Mouse (Mus musculus): ENCODE results near the gene Afmid. TPM values are rescaled to one million over a fixed set of nuclear protein-coding genes. Genes with fewer than 3 reads are reported as not detected.

Afmid gene
- polyA plus RNA-seq, 1 experiment from 2014 or later: 20.8 TPM

- no peaks in the 10 kb centered on the region for H3K36me3 ChIP-seq (ENCODE audit: control insufficient read depth, insufficient read depth, low read length)
- peaks cover 25% of the 10 kb centered on the region for H3K27me3 ChIP-seq (ENCODE audit: control insufficient read depth, insufficient read depth, low read length)
- no peak overlapping the region for H3K27ac ChIP-seq (replicated peaks in 1 of 2; ENCODE audit: control insufficient read depth in 1 of 2, insufficient read depth in 1 of 2, low read depth in 2 of 2, low read length in 2 of 2)
- no peak overlapping the region for H3K4me3 ChIP-seq (ENCODE audit: control insufficient read depth in 1 of 2, insufficient read depth in 1 of 2, low read depth in 1 of 2, low read length in 2 of 2)
- H3K4me1 ChIP-seq (ENCODE audit: control insufficient read depth in 2 of 2, insufficient read depth in 2 of 2, low read length in 2 of 2): no peaks in the 10 kb centered on the region
- H3K9ac ChIP-seq (ENCODE audit: low read length): no peak overlapping the region
- H3K4me2 ChIP-seq (ENCODE audit: low read length): no peak overlapping the region
- 61% methylated on average over 6 of the region's 6 CpGs for WGBS
- no peaks in the 10 kb centered on the region for H3K9me3 ChIP-seq (ENCODE audit: control insufficient read depth, low read length)
- ATAC-seq (ENCODE audit: insufficient number of reproducible peaks, insufficient read depth, low FRiP score, low read depth): no peak
Measured at GRCm38 (mm10) chr11:117865988-117866387, 40.3 kb downstream of the Afmid start.

GRCm38 (mm10) chr11:117870688-117871365 is 45.1 kb downstream of the Afmid start:
- peaks cover 16 to 18% of the 10 kb centered on the region in 2 experiments for H3K4me1 ChIP-seq (ENCODE audit: control insufficient read depth in 2 of 2, insufficient read depth in 2 of 2, low read length in 2 of 2)
- no peaks in the 10 kb centered on the region for H3K27me3 ChIP-seq (ENCODE audit: control insufficient read depth, insufficient read depth, low read length)
- H3K4me3 ChIP-seq (ENCODE audit: control insufficient read depth in 1 of 2, insufficient read depth in 1 of 2, low read depth in 1 of 2, low read length in 2 of 2): no peak overlapping the region
- H3K4me2 ChIP-seq (ENCODE audit: low read length): no peak overlapping the region
- no peak for ATAC-seq (ENCODE audit: insufficient number of reproducible peaks, insufficient read depth, low FRiP score, low read depth)
- no peaks in the 10 kb centered on the region for H3K9me3 ChIP-seq (ENCODE audit: control insufficient read depth, low read length)
- H3K9ac ChIP-seq (ENCODE audit: low read length): no peak overlapping the region
- WGBS: 37% methylated on average over 12 of the region's 12 CpGs
- H3K36me3 ChIP-seq (ENCODE audit: control insufficient read depth, insufficient read depth, low read length): no peaks in the 10 kb centered on the region
- no peak overlapping the region for H3K27ac ChIP-seq (replicated peaks in 1 of 2; ENCODE audit: control insufficient read depth in 1 of 2, insufficient read depth in 1 of 2, low read depth in 2 of 2, low read length in 2 of 2)

GRCm38 (mm10) chr11:117871376-117871775 is 45.7 kb downstream of the Afmid start:
- 80% methylated on average over 5 of the region's 5 CpGs for WGBS
- no peak overlapping the region for H3K4me2 ChIP-seq (ENCODE audit: low read length)
- H3K36me3 ChIP-seq (ENCODE audit: control insufficient read depth, insufficient read depth, low read length): no peaks in the 10 kb centered on the region
- ATAC-seq (ENCODE audit: insufficient number of reproducible peaks, insufficient read depth, low FRiP score, low read depth): no peak
- H3K9ac ChIP-seq (ENCODE audit: low read length): no peak overlapping the region
- no peaks in the 10 kb centered on the region for H3K27me3 ChIP-seq (ENCODE audit: control insufficient read depth, insufficient read depth, low read length)
- no peaks in the 10 kb centered on the region for H3K9me3 ChIP-seq (ENCODE audit: control insufficient read depth, low read length)
- H3K4me3 ChIP-seq (ENCODE audit: control insufficient read depth in 1 of 2, insufficient read depth in 1 of 2, low read depth in 1 of 2, low read length in 2 of 2): no peak overlapping the region
- no peak overlapping the region for H3K27ac ChIP-seq (replicated peaks in 1 of 2; ENCODE audit: control insufficient read depth in 1 of 2, insufficient read depth in 1 of 2, low read depth in 2 of 2, low read length in 2 of 2)
- peaks cover 18 to 22% of the 10 kb centered on the region in 2 experiments for H3K4me1 ChIP-seq (ENCODE audit: control insufficient read depth in 2 of 2, insufficient read depth in 2 of 2, low read length in 2 of 2)

GRCm38 (mm10) chr11:117871911-117872584 is 46.3 kb downstream of the Afmid start:
- no peak overlapping the region for H3K4me2 ChIP-seq (ENCODE audit: low read length)
- H3K36me3 ChIP-seq (ENCODE audit: control insufficient read depth, insufficient read depth, low read length): no peaks in the 10 kb centered on the region
- no peak overlapping the region; a peak in 1 of 4 replicates for H3K4me3 ChIP-seq (ENCODE audit: control insufficient read depth in 1 of 2, insufficient read depth in 1 of 2, low read depth in 1 of 2, low read length in 2 of 2)
- ATAC-seq (ENCODE audit: insufficient number of reproducible peaks, insufficient read depth, low FRiP score, low read depth): no peak
- no peak overlapping the region for H3K27ac ChIP-seq (replicated peaks in 1 of 2; ENCODE audit: control insufficient read depth in 1 of 2, insufficient read depth in 1 of 2, low read depth in 2 of 2, low read length in 2 of 2)
- WGBS: 65% methylated on average over 12 of the region's 12 CpGs
- no peak overlapping the region for H3K9ac ChIP-seq (ENCODE audit: low read length)
- H3K27me3 ChIP-seq (ENCODE audit: control insufficient read depth, insufficient read depth, low read length): no peaks in the 10 kb centered on the region
- H3K4me1 ChIP-seq (ENCODE audit: control insufficient read depth in 2 of 2, insufficient read depth in 2 of 2, low read length in 2 of 2): peaks cover 18 to 23% of the 10 kb centered on the region in 2 experiments
- no peaks in the 10 kb centered on the region for H3K9me3 ChIP-seq (ENCODE audit: control insufficient read depth, low read length)

- Histone ChIP-seq H3K27me3 (ENCODE audit: control insufficient read depth, insufficient read depth, low read length) (no peaks in the 10 kb centered on the region), H3K4me1 (ENCODE audit: control insufficient read depth in 2 of 2, insufficient read depth in 2 of 2, low read length in 2 of 2) (peaks cover 22 to 33% of the 10 kb centered on the region in 2 experiments), H3K9me3 (ENCODE audit: control insufficient read depth, low read length) (no peaks in the 10 kb centered on the region), H3K36me3 (ENCODE audit: control insufficient read depth, insufficient read depth, low read length) (no peaks in the 10 kb centered on the region), H3K27ac (replicated peaks in 1 of 2; ENCODE audit: control insufficient read depth in 1 of 2, insufficient read depth in 1 of 2, low read depth in 2 of 2, low read length in 2 of 2) (peak within 1 kb of the TSS; percentile 31; a peak in 1 of 4 replicates), H3K9ac (ENCODE audit: low read length) (peak within 1 kb of the TSS; percentile 86), H3K4me2 (ENCODE audit: low read length) (peak within 1 kb of the TSS; percentile 99), H3K4me3 (ENCODE audit: control insufficient read depth in 1 of 2, insufficient read depth in 1 of 2, low read depth in 1 of 2, low read length in 2 of 2) (peak within 1 kb of the TSS; percentile 78 to 89)
- WGBS: 1% methylated on average over 50 of the region's 51 CpGs
- peak; percentile 29; the same call in 1 of the 2 replicates for ATAC-seq (ENCODE audit: insufficient number of reproducible peaks, insufficient read depth, low FRiP score, low read depth)
Measured at GRCm38 (mm10) chr11:117872861-117873608, 47.3 kb downstream of the Afmid start, which contains the start of gene Tha1. Gene Tha1, minus strand, starts transcription at chr11:117873481.

- Histone ChIP-seq H3K9me3 (ENCODE audit: control insufficient read depth, low read length) (no peaks in the 10 kb centered on the region), H3K27me3 (ENCODE audit: control insufficient read depth, insufficient read depth, low read length) (no peaks in the 10 kb centered on the region), H3K4me1 (ENCODE audit: control insufficient read depth in 2 of 2, insufficient read depth in 2 of 2, low read length in 2 of 2) (peaks cover 28 to 44% of the 10 kb centered on the region in 2 experiments), H3K4me2 (ENCODE audit: low read length) (no peak overlapping the region), H3K36me3 (ENCODE audit: control insufficient read depth, insufficient read depth, low read length) (no peaks in the 10 kb centered on the region), H3K9ac (ENCODE audit: low read length) (no peak overlapping the region), H3K4me3 (ENCODE audit: control insufficient read depth in 1 of 2, insufficient read depth in 1 of 2, low read depth in 1 of 2, low read length in 2 of 2) (no peak overlapping the region), H3K27ac (replicated peaks in 1 of 2; ENCODE audit: control insufficient read depth in 1 of 2, insufficient read depth in 1 of 2, low read depth in 2 of 2, low read length in 2 of 2) (no peak overlapping the region)
- no peak for ATAC-seq (ENCODE audit: insufficient number of reproducible peaks, insufficient read depth, low FRiP score, low read depth)
- WGBS: 65% methylated on average over 4 of the region's 4 CpGs
Measured at GRCm38 (mm10) chr11:117874419-117874818, 48.7 kb downstream of the Afmid start.

GRCm38 (mm10) chr11:117875681-117876080 is 50.0 kb downstream of the Afmid start:
- H3K9me3 ChIP-seq (ENCODE audit: control insufficient read depth, low read length): no peaks in the 10 kb centered on the region
- peak overlapping the region; percentile 14 to 50; a peak in 3 of 4 replicates for H3K27ac ChIP-seq (replicated peaks in 1 of 2; ENCODE audit: control insufficient read depth in 1 of 2, insufficient read depth in 1 of 2, low read depth in 2 of 2, low read length in 2 of 2)
- WGBS: 11% methylated on average over 6 of the region's 6 CpGs
- H3K36me3 ChIP-seq (ENCODE audit: control insufficient read depth, insufficient read depth, low read length): no peaks in the 10 kb centered on the region
- H3K27me3 ChIP-seq (ENCODE audit: control insufficient read depth, insufficient read depth, low read length): no peaks in the 10 kb centered on the region
- H3K4me2 ChIP-seq (ENCODE audit: low read length): 0 out of 2 replicates have a peak overlapping the region, but pooled peaks have one; percentile 11
- H3K9ac ChIP-seq (ENCODE audit: low read length): 0 out of 2 replicates have a peak overlapping the region, but pooled peaks have one; percentile 25
- H3K4me3 ChIP-seq (ENCODE audit: control insufficient read depth in 1 of 2, insufficient read depth in 1 of 2, low read depth in 1 of 2, low read length in 2 of 2): no peak overlapping the region
- no peak for ATAC-seq (ENCODE audit: insufficient number of reproducible peaks, insufficient read depth, low FRiP score, low read depth)
- H3K4me1 ChIP-seq (ENCODE audit: control insufficient read depth in 2 of 2, insufficient read depth in 2 of 2, low read length in 2 of 2): peaks cover 28 to 44% of the 10 kb centered on the region in 2 experiments
